Mouse (Mus musculus) common myeloid progenitor, adult 5-6 weeks (primary cell): ENCODE results near the gene Ndufa4l2. TPM values are rescaled to one million over a fixed set of nuclear protein-coding genes. Genes with fewer than 3 reads are reported as not detected.

ENCODE experiments used
- ATAC-seq: replicated peaks from 2 replicates; pipeline ENCODE4 v1.8.0; 2016; ENCODE audit warnings: low read depth, mild to moderate bottlenecking, moderate TSS enrichment, inconsistent platforms; ENCODE audit not compliant: poor library complexity, severe bottlenecking
- total RNA-seq: library from RNA; stranded (forward); fragments of 200-1000, 187-1606 nt; gene quantifications from 2 replicates; pipeline ENCODE4 v1.2.3, GENCODE M21; 2017

The Ndufa4l2 gene
- total RNA-seq, 1 experiment from 2014 or later: not detected

DNA sequence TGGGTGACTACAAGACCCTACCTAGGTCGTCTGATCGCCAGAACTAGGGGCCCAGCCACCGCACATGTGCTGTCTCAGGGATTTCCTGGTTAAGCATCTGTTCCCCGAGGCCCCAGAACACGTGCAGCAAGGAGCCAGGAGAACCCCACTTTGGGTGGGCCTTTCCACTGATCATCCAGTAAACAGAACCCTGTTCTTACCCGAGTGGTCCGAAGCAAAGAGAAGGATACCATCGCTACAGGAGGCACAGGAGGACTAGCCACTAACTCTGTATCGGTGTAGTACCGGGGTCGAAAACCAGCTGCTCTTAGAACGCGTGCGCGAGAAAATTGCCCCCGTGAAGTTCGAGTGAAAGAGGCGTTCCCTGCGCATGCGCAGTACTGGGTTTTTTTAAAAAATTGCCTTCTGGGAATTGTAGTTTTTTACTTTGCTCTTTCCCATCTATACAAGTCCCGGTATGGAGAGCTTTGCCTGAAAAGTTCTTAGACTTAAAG lies 7.4 kb downstream of the Ndufa4l2 start, which contains the start of gene Shmt2:
Shmt2 (minus strand) TSS at position 357 of the 494 bp plus-strand sequence.
- peak; percentile 59 for ATAC-seq

- ATAC-seq: no peak
Measured at GRCm38 (mm10) chr10:127524646-127525255, 10.0 kb downstream of the Ndufa4l2 start.

DNA sequence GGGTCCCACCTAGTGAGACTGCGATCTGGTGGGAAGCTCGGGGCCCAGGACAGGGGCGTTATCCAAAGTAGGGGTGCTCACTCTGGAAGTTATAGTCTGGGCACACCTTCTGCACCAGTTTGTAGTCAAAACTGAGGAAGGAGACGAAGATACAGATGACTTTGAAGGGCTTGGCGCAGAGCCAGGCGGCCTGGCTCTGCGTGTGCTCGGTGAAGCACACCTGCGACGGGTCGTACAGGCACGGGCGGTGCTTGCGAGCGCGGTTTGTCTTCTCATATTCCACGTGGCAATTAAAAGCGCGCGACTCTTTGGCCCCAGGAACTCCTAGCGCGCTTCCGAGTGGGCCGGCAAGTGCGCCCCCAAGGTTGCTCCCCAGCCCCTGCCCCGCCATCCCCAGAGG lies 11.3 kb downstream of the Ndufa4l2 start:
- no peak for ATAC-seq

- peak; percentile 55 for ATAC-seq
Measured at GRCm38 (mm10) chr10:127526681-127527080, 11.9 kb downstream of the Ndufa4l2 start.

DNA sequence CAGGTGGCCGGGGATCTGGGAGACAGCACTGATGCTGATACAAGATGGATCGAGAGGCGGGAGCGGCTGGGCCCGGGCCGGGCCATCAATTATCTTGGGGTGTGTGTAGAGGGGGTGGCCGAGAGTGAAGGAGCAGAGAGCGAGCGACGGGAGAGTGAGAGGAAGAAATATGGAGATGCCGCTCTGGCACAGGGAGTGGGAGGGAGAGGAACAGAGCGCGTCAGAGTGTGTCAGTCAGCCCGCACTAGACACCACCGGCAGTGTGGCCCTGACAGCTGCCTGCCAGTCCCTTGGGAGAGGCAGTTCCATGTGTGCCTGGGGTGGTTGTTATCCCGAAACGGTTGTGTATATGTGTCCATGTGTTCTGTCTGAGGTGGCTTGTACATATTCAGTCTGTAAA lies 12.7 kb downstream of the Ndufa4l2 start:
- no peak for ATAC-seq

GRCm38 (mm10) chr10:127530945-127531344 lies 16.2 kb downstream of the Ndufa4l2 start:
- no peak for ATAC-seq

DNA sequence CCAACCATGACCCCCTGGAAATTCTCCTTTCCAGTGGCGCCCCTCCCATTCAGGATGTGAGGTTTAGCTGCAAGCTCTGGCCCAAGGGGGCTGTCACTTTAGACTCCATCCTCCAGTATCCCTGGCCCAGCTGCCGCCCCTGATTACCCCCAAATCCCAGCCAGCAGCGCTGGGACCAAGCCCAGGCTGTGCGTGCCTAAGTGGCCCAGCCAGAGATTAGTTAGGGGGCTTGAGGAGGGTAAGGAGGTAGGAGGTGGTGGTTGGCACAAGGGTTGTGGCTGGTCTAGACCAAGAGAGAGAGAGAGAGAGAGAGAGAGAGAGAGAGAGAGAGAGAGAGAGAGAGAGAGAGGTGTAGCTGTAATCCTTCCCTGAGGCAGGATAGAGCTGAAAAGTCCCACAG lies 16.8 kb downstream of the Ndufa4l2 start:
- ATAC-seq: no peak

- no peak for ATAC-seq
Measured at GRCm38 (mm10) chr10:127534036-127534928, 19.5 kb downstream of the Ndufa4l2 start, which contains the start of gene Nxph4. Gene Nxph4 (minus strand): TSS chr10:127534559.

- ATAC-seq: no peak
Measured at GRCm38 (mm10) chr10:127534929-127535384, 20.2 kb downstream of the Ndufa4l2 start.

DNA sequence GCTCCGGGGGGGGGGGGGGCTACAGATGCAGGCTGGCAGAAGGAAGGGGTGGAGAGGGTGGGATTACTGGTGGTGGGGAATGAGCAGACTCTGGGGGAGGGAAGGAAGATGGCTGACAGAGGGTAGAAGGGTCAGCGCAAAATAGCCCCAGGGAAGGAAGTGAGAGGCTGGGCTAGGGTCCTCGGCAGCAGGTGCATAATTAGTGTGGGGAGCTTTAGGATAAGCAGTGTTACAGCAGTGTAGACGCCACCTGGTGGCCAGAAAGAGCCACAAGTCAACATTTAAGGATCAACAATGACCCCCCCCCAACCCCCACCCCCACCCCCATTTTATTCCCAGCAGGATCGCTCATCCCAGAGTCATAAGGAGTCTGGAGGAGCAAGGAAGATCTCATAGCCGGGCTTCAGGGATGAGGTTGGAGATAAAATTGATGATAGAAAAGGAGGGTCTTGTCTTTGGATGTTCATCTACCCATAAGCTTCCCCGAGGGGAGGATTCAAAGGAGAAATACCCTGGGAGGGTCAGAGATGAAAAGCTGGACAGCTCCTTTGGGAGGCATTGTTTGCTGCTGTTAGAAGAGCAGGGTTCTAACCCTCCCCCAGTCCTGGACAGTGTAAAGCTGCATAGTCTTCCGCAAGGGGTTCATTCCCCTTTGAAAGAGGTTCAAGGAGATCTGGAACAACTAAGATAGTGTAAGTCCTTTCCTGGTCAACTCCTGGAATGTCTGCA lies 22.0 kb downstream of the Ndufa4l2 start:
- ATAC-seq: no peak

DNA sequence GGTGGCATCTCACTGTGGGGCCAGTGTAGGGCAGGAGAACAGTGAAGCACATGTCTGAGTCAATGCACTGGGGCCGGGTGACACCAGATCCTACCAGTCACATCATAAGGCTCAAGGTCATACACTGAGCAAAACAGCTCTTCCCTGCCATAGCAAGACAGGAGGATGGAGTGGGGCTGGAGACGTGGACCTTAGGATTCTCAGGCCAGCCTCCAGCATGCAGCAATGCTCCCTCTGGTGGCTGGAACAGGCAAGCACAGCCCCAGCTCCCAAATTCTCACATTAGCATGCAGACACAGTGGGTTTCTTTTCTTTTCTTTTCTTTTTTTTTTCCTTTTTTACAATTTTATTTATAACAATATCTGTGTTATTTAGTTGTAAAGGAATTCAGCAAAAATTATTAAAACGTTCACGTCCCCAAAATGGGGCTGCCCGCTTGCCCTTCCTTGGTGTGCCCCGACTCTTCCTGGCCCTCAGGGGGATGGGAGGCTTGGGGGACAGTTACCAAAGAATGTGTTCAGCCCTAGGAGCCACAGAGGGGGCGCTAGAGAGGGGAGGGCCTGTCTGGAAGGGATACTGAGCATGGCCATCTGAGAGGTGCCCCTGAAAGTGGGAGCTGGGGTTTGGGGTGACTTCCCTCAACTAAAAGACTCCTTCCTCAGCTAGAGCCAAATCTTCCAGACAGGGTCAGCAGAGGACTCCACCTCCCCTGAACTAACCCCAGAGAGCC lies 23.3 kb downstream of the Ndufa4l2 start:
- peak; percentile 74 for ATAC-seq

DNA sequence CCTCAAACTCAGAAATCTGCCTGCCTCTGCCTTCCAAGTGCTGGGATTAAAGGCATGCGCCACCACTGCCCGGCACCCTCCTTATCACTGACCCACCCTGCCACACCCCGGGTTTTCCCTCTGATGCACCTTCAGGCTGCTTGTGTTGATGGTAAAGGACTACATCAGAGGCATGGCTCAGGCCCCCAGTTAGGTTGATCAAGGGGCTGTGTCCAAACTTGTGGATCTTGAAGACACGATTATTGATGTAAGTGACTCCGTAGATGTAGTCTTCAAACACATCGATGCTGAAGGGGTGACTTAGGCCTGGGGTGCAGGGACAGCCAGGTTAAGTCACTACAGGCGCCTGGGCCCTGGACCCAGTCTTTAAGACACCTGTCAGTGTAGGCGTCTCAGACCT lies 26.7 kb downstream of the Ndufa4l2 start:
- ATAC-seq: no peak

- ATAC-seq: no peak
Measured at GRCm38 (mm10) chr10:127542084-127542483, 27.3 kb downstream of the Ndufa4l2 start.

GRCm38 (mm10) chr10:127542720-127543119 lies 28.0 kb downstream of the Ndufa4l2 start:
- ATAC-seq: no peak

DNA sequence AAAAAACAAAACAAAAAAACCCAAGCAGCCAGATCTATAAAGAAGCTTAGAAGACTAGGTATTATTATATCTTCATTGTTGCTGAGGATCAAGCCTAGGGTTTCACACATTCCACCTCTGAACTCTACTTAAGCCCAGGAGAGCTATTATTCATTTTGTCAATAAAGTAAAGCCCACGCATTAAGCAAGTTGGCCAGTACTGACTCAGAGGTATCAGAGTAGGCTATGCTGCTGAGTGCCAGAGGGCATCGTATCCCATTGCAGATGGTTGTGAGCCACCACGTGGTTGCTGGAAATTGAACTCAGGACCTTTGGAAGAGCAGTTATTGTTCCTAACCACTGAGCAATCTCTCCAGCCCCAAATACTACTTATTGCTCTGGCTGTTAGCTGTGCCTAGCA lies 29.1 kb downstream of the Ndufa4l2 start:
- no peak for ATAC-seq

GRCm38 (mm10) chr10:127544375-127544774 lies 29.6 kb downstream of the Ndufa4l2 start:
- ATAC-seq: no peak

- ATAC-seq: no peak
Measured at GRCm38 (mm10) chr10:127546505-127546904, 31.7 kb downstream of the Ndufa4l2 start.

DNA sequence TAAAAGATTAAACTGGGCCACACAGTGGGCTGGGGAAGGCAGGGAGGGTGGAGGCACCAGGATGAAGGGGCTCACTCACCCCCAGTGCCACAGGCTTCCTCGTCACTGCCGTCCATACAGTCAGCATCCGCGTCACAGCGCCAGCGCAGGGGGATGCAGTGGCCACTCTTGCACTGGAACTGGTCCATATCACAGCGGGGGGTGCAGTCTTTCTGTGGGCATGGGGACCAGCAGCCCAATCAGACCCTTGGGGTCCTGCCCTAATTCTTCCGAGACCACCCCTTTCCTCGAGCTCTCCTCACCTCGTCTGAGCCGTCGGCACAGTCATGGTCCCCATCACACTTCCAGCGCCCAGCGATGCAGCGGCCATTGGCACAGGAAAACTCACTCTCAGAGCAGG lies 33.5 kb downstream of the Ndufa4l2 start:
- ATAC-seq: no peak

- no peak for ATAC-seq
Measured at GRCm38 (mm10) chr10:127549892-127550291, 35.1 kb downstream of the Ndufa4l2 start.

DNA sequence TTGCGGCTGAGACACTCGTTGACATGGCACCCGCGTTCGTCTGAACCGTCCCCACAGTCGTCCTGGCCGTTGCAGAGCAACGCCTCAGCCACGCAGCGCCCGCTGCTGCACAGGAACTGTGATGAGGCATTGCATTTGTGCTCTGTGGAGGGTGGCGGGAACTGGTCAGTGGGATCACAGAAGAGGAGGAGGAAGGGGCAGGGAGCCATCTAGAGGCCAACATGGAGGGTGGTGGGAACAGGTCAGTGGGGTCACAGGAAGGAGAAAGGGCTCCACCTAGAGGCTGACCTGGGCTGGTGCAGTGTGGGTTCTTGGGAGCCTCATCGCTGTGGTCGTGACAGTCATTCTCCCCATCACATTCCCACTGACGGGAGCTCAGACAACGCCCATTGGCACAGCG lies 40.9 kb downstream of the Ndufa4l2 start:
- peak; percentile 67 for ATAC-seq
